Mouse (Mus musculus) bone marrow macrophage, adult 2 months (primary cell): Measurements from ENCODE around the gene Gm13287.
"Not testable (repeated sequence)": the region's sequence is repeated elsewhere in the genome, so short reads cannot be mapped to it uniquely, and the experiment has no call there.

Source experiments
- CTCF ChIP-seq: IDR thresholded peaks from 2 replicates; pipeline ENCODE4 v1.5.1; 2012; ENCODE audit warnings: low read depth, mild to moderate bottlenecking, low read length, moderate library complexity
- POLR2A ChIP-seq: IDR thresholded peaks from 2 replicates; pipeline ENCODE4 v1.6.1; 2012; ENCODE audit warnings: mild to moderate bottlenecking, low read depth, low read length, borderline replicate concordance

DNA sequence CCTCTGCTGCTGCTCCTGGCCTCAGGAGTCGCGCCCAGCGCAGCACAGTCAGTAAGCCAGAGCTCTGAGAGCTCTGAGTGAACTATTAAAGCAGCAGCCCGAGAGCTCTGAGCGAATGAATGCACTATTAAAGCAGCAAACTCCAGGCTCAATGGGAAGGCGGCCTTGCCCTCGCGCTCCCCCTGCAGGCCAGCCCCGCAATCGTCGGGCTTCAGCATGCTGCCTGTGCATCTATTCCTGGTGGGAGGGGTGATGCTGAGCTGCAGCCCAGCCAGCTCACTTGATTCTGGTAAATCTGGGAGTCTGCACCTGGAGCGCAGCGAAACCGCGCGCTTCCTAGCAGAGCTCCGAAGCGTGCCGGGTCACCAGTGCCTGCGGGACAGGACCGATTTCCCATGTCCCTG is 45.4 kb upstream of the Gm13287 start:
- peak; percentile 13; the same call in 1 of the 2 replicates for TF ChIP-seq CTCF
- TF ChIP-seq POLR2A, result not testable (repeated sequence)
